Mouse (Mus musculus) heart, embryonic 15.5 days (tissue): ENCODE measurements around the gene Arhgap32. TPM values are rescaled to one million over a fixed set of nuclear protein-coding genes. Genes with fewer than 3 reads are reported as not detected.

Source experiments
- ATAC-seq: fragments of 200-750 bp; cut with Nextera tagmentation; replicated peaks from 2 replicates; pipeline ENCODE4 v1.8.0; 2017; ENCODE audit warnings: low read depth, moderate TSS enrichment; ENCODE audit not compliant: insufficient number of reproducible peaks, insufficient read depth, low FRiP score
- H3K27ac ChIP-seq: fragments of 300-500 bp; sonication (generic); 2 replicates; pipeline ENCODE4 v1.5.1; 2015; ENCODE audit warnings: mild to moderate bottlenecking, inconsistent platforms
- H3K27me3 ChIP-seq: fragments of 300-500 bp; sonication (generic); 2 replicates; pipeline ENCODE4 v1.6.1; 2015; ENCODE audit warnings: inconsistent platforms
- H3K36me3 ChIP-seq: fragments of 300-500 bp; sonication (generic); 2 replicates; pipeline ENCODE4 v1.6.1; 2015; ENCODE audit warnings: mild to moderate bottlenecking, inconsistent platforms
- H3K4me1 ChIP-seq: fragments of 300-500 bp; sonication (generic); replicated peaks from 2 replicates; pipeline ENCODE4 v1.6.1; 2015; ENCODE audit warnings: inconsistent platforms
- H3K4me2 ChIP-seq: fragments of 300-500 bp; sonication (generic); 2 replicates; pipeline ENCODE4 v1.6.1; 2015; ENCODE audit warnings: inconsistent platforms, mild to moderate bottlenecking, moderate library complexity
- H3K4me3 ChIP-seq: fragments of 300-500 bp; sonication (generic); 2 replicates; pipeline ENCODE4 v1.5.1; 2015; ENCODE audit warnings: mild to moderate bottlenecking, inconsistent platforms
- H3K9ac ChIP-seq: fragments of 300-500 bp; sonication (generic); 2 replicates; pipeline ENCODE4 v1.6.1; 2015; ENCODE audit warnings: mild to moderate bottlenecking, inconsistent platforms
- H3K9me3 ChIP-seq: fragments of 300-500 bp; sonication (generic); replicated peaks from 2 replicates; pipeline ENCODE4 v1.6.1; 2016; ENCODE audit warnings: inconsistent platforms
- WGBS: fragments of 180-500 bp; shearing (Covaris S2); methylation state at CpG from one replicate; pipeline ENCODE4 v1.1.7; 2015; ENCODE audit warnings: mixed read lengths; 5-methylcytosine and 5-hydroxymethylcytosine counted together
- polyA plus RNA-seq: library from polyadenylated mRNA; unstranded; fragments of >200 nt; fragmentation: Nextera tagmentation; extraction: Ambion mirVana; gene quantifications from 2 replicates; pipeline ENCODE4 v1.2.1, GENCODE M21; 2015

Arhgap32 gene
- polyA plus RNA-seq, 1 experiment from 2014 or later = 2.6 TPM

GRCm38 (mm10) chr9:32279789-32280188, 163.9 kb downstream of the Arhgap32 start:
- Histone ChIP-seq H3K9me3 (no peaks in the 10 kb centered on the region), H3K27ac (no peak overlapping the region), H3K4me2 (no peak overlapping the region), H3K4me3 (no peak overlapping the region), H3K36me3 (no peaks in the 10 kb centered on the region), H3K9ac (no peak overlapping the region), H3K27me3 (no peaks in the 10 kb centered on the region), H3K4me1 (no peaks in the 10 kb centered on the region)
- no peak for ATAC-seq
- 70% methylated on average over 3 of the region's 3 CpGs for WGBS

GRCm38 (mm10) chr9:32280456-32280855, 164.5 kb downstream of the Arhgap32 start:
- H3K27me3 ChIP-seq = no peaks in the 10 kb centered on the region
- no peak overlapping the region for H3K9ac ChIP-seq
- H3K4me1 ChIP-seq = no peaks in the 10 kb centered on the region
- no peaks in the 10 kb centered on the region for H3K9me3 ChIP-seq
- no peak overlapping the region for H3K4me2 ChIP-seq
- H3K36me3 ChIP-seq = no peaks in the 10 kb centered on the region
- H3K27ac ChIP-seq = no peak overlapping the region
- 57% methylated on average over 5 of the region's 5 CpGs for WGBS
- ATAC-seq = no peak
- H3K4me3 ChIP-seq = no peak overlapping the region

GRCm38 (mm10) chr9:32283591-32283990, 167.7 kb downstream of the Arhgap32 start:
- ATAC-seq = no peak
- H3K4me1 ChIP-seq = no peaks in the 10 kb centered on the region
- H3K27ac ChIP-seq = no peak overlapping the region
- no peak overlapping the region for H3K4me2 ChIP-seq
- WGBS = 86% methylated on average over 5 of the region's 5 CpGs
- H3K4me3 ChIP-seq = no peak overlapping the region
- no peaks in the 10 kb centered on the region for H3K36me3 ChIP-seq
- H3K9ac ChIP-seq = no peak overlapping the region
- no peaks in the 10 kb centered on the region for H3K9me3 ChIP-seq
- no peaks in the 10 kb centered on the region for H3K27me3 ChIP-seq

- H3K27me3 ChIP-seq = no peaks in the 10 kb centered on the region
- ATAC-seq = no peak
- no peak overlapping the region for H3K4me3 ChIP-seq
- H3K9me3 ChIP-seq = no peaks in the 10 kb centered on the region
- H3K36me3 ChIP-seq = no peaks in the 10 kb centered on the region
- no peak overlapping the region for H3K4me2 ChIP-seq
- no peak overlapping the region for H3K27ac ChIP-seq
- H3K4me1 ChIP-seq = peaks cover 6% of the 10 kb centered on the region
- H3K9ac ChIP-seq = no peak overlapping the region
- WGBS = 52% methylated on average over 7 of the region's 7 CpGs
These were observed 175.7 kb downstream of the Arhgap32 start for GRCm38 (mm10) chr9:32291618-32292017.

GRCm38 (mm10) chr9:32292686-32293085, 176.8 kb downstream of the Arhgap32 start:
- H3K27ac ChIP-seq = no peak overlapping the region
- H3K9me3 ChIP-seq = no peaks in the 10 kb centered on the region
- H3K4me1 ChIP-seq = peaks cover 6% of the 10 kb centered on the region
- H3K27me3 ChIP-seq = no peaks in the 10 kb centered on the region
- H3K36me3 ChIP-seq = no peaks in the 10 kb centered on the region
- no peak overlapping the region for H3K9ac ChIP-seq
- no peak overlapping the region for H3K4me3 ChIP-seq
- ATAC-seq = no peak
- 25% methylated on average over 5 of the region's 5 CpGs for WGBS
- no peak overlapping the region for H3K4me2 ChIP-seq

GRCm38 (mm10) chr9:32295061-32295800, 179.3 kb downstream of the Arhgap32 start:
- H3K27ac ChIP-seq = no peak overlapping the region
- no peak overlapping the region for H3K4me2 ChIP-seq
- no peak for ATAC-seq
- WGBS = 83% methylated on average over 9 of the region's 9 CpGs
- H3K9me3 ChIP-seq = no peaks in the 10 kb centered on the region
- H3K27me3 ChIP-seq = no peaks in the 10 kb centered on the region
- H3K36me3 ChIP-seq = no peaks in the 10 kb centered on the region
- H3K9ac ChIP-seq = no peak overlapping the region
- peaks cover 6% of the 10 kb centered on the region for H3K4me1 ChIP-seq
- no peak overlapping the region for H3K4me3 ChIP-seq

GRCm38 (mm10) chr9:32302501-32303150, 186.7 kb downstream of the Arhgap32 start:
- Histone ChIP-seq H3K9ac (no peak overlapping the region), H3K4me3 (no peak overlapping the region), H3K27me3 (no peaks in the 10 kb centered on the region), H3K4me2 (no peak overlapping the region), H3K36me3 (no peaks in the 10 kb centered on the region), H3K4me1 (no peaks in the 10 kb centered on the region), H3K27ac (no peak overlapping the region), H3K9me3 (no peaks in the 10 kb centered on the region)
- ATAC-seq = no peak
- 79% methylated on average over 13 of the region's 13 CpGs for WGBS

- Histone ChIP-seq H3K4me2 (peak overlapping the region; percentile 35), H3K27ac (peak overlapping the region; percentile 43)
- WGBS = 45% methylated on average over 14 of the region's 14 CpGs
These were observed 195.8 kb downstream of the Arhgap32 start for GRCm38 (mm10) chr9:32311786-32312185.

GRCm38 (mm10) chr9:32312208-32312607, 196.3 kb downstream of the Arhgap32 start:
- Histone ChIP-seq H3K9me3 (no peaks in the 10 kb centered on the region), H3K27ac (peak overlapping the region; percentile 43), H3K27me3 (no peaks in the 10 kb centered on the region), H3K4me2 (peak overlapping the region; percentile 35), H3K4me1 (peaks cover 40% of the 10 kb centered on the region), H3K36me3 (peaks cover 7% of the 10 kb centered on the region), H3K9ac (no peak overlapping the region), H3K4me3 (no peak overlapping the region)
- ATAC-seq = no peak
- WGBS = 50% methylated on average over 4 of the region's 4 CpGs

More at GRCm38 (mm10) chr9:32311786-32312185, 195.8 kb downstream of the Arhgap32 start:
- no peak overlapping the region for H3K9ac ChIP-seq
- peaks cover 2% of the 10 kb centered on the region; the same call in 1 of the 2 replicates for H3K36me3 ChIP-seq
- H3K27me3 ChIP-seq = no peaks in the 10 kb centered on the region
- H3K9me3 ChIP-seq = no peaks in the 10 kb centered on the region
- peaks cover 40% of the 10 kb centered on the region for H3K4me1 ChIP-seq
- no peak overlapping the region for H3K4me3 ChIP-seq
- no peak for ATAC-seq

- H3K9ac ChIP-seq = no peak overlapping the region
- no peaks in the 10 kb centered on the region for H3K9me3 ChIP-seq
- ATAC-seq = peak; percentile 90
- H3K4me1 ChIP-seq = peaks cover 45% of the 10 kb centered on the region
- peaks cover 11% of the 10 kb centered on the region for H3K36me3 ChIP-seq
- no peaks in the 10 kb centered on the region for H3K27me3 ChIP-seq
- no peak overlapping the region for H3K4me3 ChIP-seq
- H3K27ac ChIP-seq = peak overlapping the region; percentile 85
- WGBS = 13% methylated on average over 3 of the region's 3 CpGs
- H3K4me2 ChIP-seq = no peak overlapping the region
These were observed 198.1 kb downstream of the Arhgap32 start for GRCm38 (mm10) chr9:32314071-32314470.

- H3K9me3 ChIP-seq = no peaks in the 10 kb centered on the region
- no peak for ATAC-seq
- no peaks in the 10 kb centered on the region for H3K27me3 ChIP-seq
- no peak overlapping the region for H3K9ac ChIP-seq
- H3K36me3 ChIP-seq = peaks cover 11% of the 10 kb centered on the region
- H3K4me2 ChIP-seq = no peak overlapping the region
- H3K27ac ChIP-seq = no peak overlapping the region
- no peak overlapping the region for H3K4me3 ChIP-seq
- WGBS = 88% methylated on average over 3 of the region's 3 CpGs
- peaks cover 57% of the 10 kb centered on the region for H3K4me1 ChIP-seq
These were observed 200.1 kb downstream of the Arhgap32 start for GRCm38 (mm10) chr9:32315999-32316398.
